In genomic region chr5:74297113-74297512, GRCm38 (mm10) we compare ENCODE assay signal across 11 mouse cellular contexts.
DNase-seq lines count a peak whose midpoint lies in the region; ATAC-seq and TF ChIP-seq lines count a peak whose summit lies in the region.
"Had no signal": no experiment of that assay in that cellular context is flagged by ENCODE, and none has a peak within 500 bp of the region (broad histone marks: within the 10 kb centered on the region; RNA-seq: fewer than 3 reads in every experiment).

No protein-coding gene starts in this region.

- ATAC-seq in intestine, postnatal 0 days, result no peak
- ATAC-seq in intestine, embryonic 15.5 days, result no peak
- no peak for ATAC-seq in lung, postnatal 0 days
- peak; percentile 75 for ATAC-seq in megakaryocyte progenitor cell, adult 5-6 weeks (replicated peaks; ENCODE audit: poor library complexity)

- TF ChIP-seq RAD21 in MEL (IDR thresholded peaks at IDR 0.05; ENCODE audit: low read depth, low read length), result no peak

- WGBS in intestine, postnatal 0 days, result 83% methylated on average over 5 of the region's 5 CpGs
- WGBS in intestine, embryonic 15.5 days, result 80% methylated on average over 5 of the region's 5 CpGs
- 85% methylated on average over 5 of the region's 5 CpGs for WGBS in lung, postnatal 0 days

- no peak overlapping the region for H3K4me2 ChIP-seq in intestine, postnatal 0 days (replicated peaks; ENCODE audit: low read depth)
- no peak overlapping the region for H3K4me2 ChIP-seq in intestine, embryonic 15.5 days (replicated peaks)
- H3K4me2 ChIP-seq in lung, postnatal 0 days (replicated peaks; ENCODE audit: low read depth, low read length), result no peak overlapping the region

- H3K9me3 ChIP-seq in intestine, postnatal 0 days (ENCODE audit: control insufficient read depth), result no peaks in the 10 kb centered on the region
- no peaks in the 10 kb centered on the region for H3K9me3 ChIP-seq in intestine, embryonic 15.5 days
- H3K9me3 ChIP-seq in lung, postnatal 0 days (ENCODE audit: low read length), result no peaks in the 10 kb centered on the region
- no peaks in the 10 kb centered on the region for H3K9me3 ChIP-seq in MEL (replicated peaks; ENCODE audit: insufficient read depth, low read length)

- H3K27ac ChIP-seq in intestine, postnatal 0 days (ENCODE audit: low read depth, low read length), result no peak overlapping the region
- H3K27ac ChIP-seq in intestine, embryonic 15.5 days, result no peak overlapping the region
- H3K27ac ChIP-seq in lung, postnatal 0 days (ENCODE audit: low read length), result no peak overlapping the region
- no peak overlapping the region for H3K27ac ChIP-seq in MEL (ENCODE audit: control insufficient read depth, low read depth, low read length)

- peak; percentile 61 for TF ChIP-seq CTCF in intestine, postnatal 0 days (IDR thresholded peaks at IDR 0.05; ENCODE audit: low read depth)
- peak; percentile 65 for TF ChIP-seq CTCF in lung, postnatal 0 days (IDR thresholded peaks at IDR 0.05)
- TF ChIP-seq CTCF in MEL (IDR thresholded peaks at IDR 0.05 in 2 of 3, conservative IDR thresholded peaks at IDR 0.05 in 1 of 3; ENCODE audit: control insufficient read depth in 1 of 3, insufficient read depth in 1 of 3, low read depth in 2 of 3, low read length in 3 of 3, poor library complexity in 1 of 3, severe bottlenecking in 1 of 3), result peak; percentile 42 to 63 (median 45)

- no peaks in the 10 kb centered on the region for H3K36me3 ChIP-seq in intestine, postnatal 0 days (ENCODE audit: control insufficient read depth, insufficient read depth)
- H3K36me3 ChIP-seq in intestine, embryonic 15.5 days, result no peaks in the 10 kb centered on the region
- H3K36me3 ChIP-seq in lung, postnatal 0 days (ENCODE audit: insufficient read depth, low read length), result no peaks in the 10 kb centered on the region
- H3K36me3 ChIP-seq in MEL (ENCODE audit: control insufficient read depth in 1 of 2, insufficient read depth in 2 of 2, low read length in 2 of 2), result no peaks in the 10 kb centered on the region

- TF ChIP-seq EP300 in lung, postnatal 0 days (IDR thresholded peaks at IDR 0.05), result no peak
- TF ChIP-seq EP300 in MEL (IDR thresholded peaks at IDR 0.05; ENCODE audit: low read depth in 1 of 2, low read length in 2 of 2), result no peak

- H3K4me1 ChIP-seq in intestine, postnatal 0 days (replicated peaks; ENCODE audit: control insufficient read depth, insufficient read depth, low read length), result no peaks in the 10 kb centered on the region
- H3K4me1 ChIP-seq in intestine, embryonic 15.5 days (replicated peaks), result no peaks in the 10 kb centered on the region
- H3K4me1 ChIP-seq in lung, postnatal 0 days (ENCODE audit: insufficient read depth, low read depth, low read length), result peaks cover 19% of the 10 kb centered on the region
- H3K4me1 ChIP-seq in MEL (ENCODE audit: control insufficient read depth in 1 of 2, insufficient read depth in 2 of 2, low read length in 2 of 2), result no peaks in the 10 kb centered on the region

- H3K79me2 ChIP-seq in MEL (ENCODE audit: control insufficient read depth, insufficient read depth, low read length, poor library complexity), result no peaks in the 10 kb centered on the region

- TF ChIP-seq POLR2A in MEL (IDR thresholded peaks at IDR 0.05; ENCODE audit: control insufficient read depth in 1 of 2, insufficient read depth in 1 of 2, low read depth in 1 of 2, low read length in 2 of 2, poor library complexity in 1 of 2), result no peak

- intact Hi-C loops in heart, postnatal 25 days (cut with DNase I), result no loop called here

- H3K27me3 ChIP-seq in intestine, postnatal 0 days (replicated peaks; ENCODE audit: control insufficient read depth, insufficient read depth, low read length), result no peaks in the 10 kb centered on the region
- H3K27me3 ChIP-seq in intestine, embryonic 15.5 days (replicated peaks), result no peaks in the 10 kb centered on the region
- no peaks in the 10 kb centered on the region for H3K27me3 ChIP-seq in lung, postnatal 0 days (replicated peaks; ENCODE audit: insufficient read depth, low read length)
- H3K27me3 ChIP-seq in MEL (ENCODE audit: control insufficient read depth in 1 of 2, insufficient read depth in 2 of 2, low read length in 2 of 2), result no peaks in the 10 kb centered on the region

- no peak overlapping the region for H3K9ac ChIP-seq in intestine, postnatal 0 days (ENCODE audit: low read depth, low read length)
- H3K9ac ChIP-seq in intestine, embryonic 15.5 days, result no peak overlapping the region
- H3K9ac ChIP-seq in lung, postnatal 0 days (replicated peaks; ENCODE audit: low read depth), result no peak overlapping the region
- H3K9ac ChIP-seq in MEL (ENCODE audit: control insufficient read depth, low read depth, low read length, poor library complexity, severe bottlenecking), result no peak overlapping the region

- DNase-seq in lung, postnatal 0 days (ENCODE audit: low spot score), result peak; percentile 8
- no peak for DNase-seq in lung, postnatal 25 days (ENCODE audit: low spot score)
- peak; percentile 25 for DNase-seq in MEL (ENCODE audit: low read depth, low spot score)
- no peak for DNase-seq in heart, postnatal 25 days (ENCODE audit: low spot score)
- DNase-seq in c-Kit-positive CD71-positive TER-119-positive erythroid progenitor cells, embryonic 14.5 days (ENCODE audit: low spot score), result no peak
- DNase-seq: heart, postnatal 4 days; kidney, adult 18-20 months had no signal

- no peak overlapping the region for H3K4me3 ChIP-seq in intestine, postnatal 0 days (ENCODE audit: low read depth, low read length)
- H3K4me3 ChIP-seq in intestine, embryonic 15.5 days (replicated peaks), result no peak overlapping the region
- H3K4me3 ChIP-seq in lung, postnatal 0 days (ENCODE audit: low read depth, low read length), result no peak overlapping the region
- no peak overlapping the region for H3K4me3 ChIP-seq in MEL (ENCODE audit: control insufficient read depth in 1 of 2, insufficient read depth in 1 of 2, low read depth in 2 of 2, low read length in 2 of 2)
- H3K4me3 ChIP-seq: myocyte had no signal

TF ChIP-seq in MEL, 35 proteins besides CTCF, POLR2A, EP300 and RAD21:
- TF ChIP-seq BHLHE40 (IDR thresholded peaks at IDR 0.05; ENCODE audit: borderline replicate concordance, low read depth, low read length), result no peak
- TF ChIP-seq CHD2 (IDR thresholded peaks at IDR 0.05; ENCODE audit: low read length), result no peak
- no peak for TF ChIP-seq MYC (IDR thresholded peaks at IDR 0.05; ENCODE audit: low read depth, low read length)
- TF ChIP-seq TCF12 (IDR thresholded peaks at IDR 0.05; ENCODE audit: low read depth, low read length), result no peak
- TF ChIP-seq ETS1 (IDR thresholded peaks at IDR 0.05; ENCODE audit: low read depth, low read length), result no peak
- TF ChIP-seq USF1 (IDR thresholded peaks at IDR 0.05; ENCODE audit: low read depth, low read length), result no peak
TF ChIP-seq in MEL: peak in this region for 0.

Comparison
In these comparisons a context has a peak if more than half of its experiments do, and no peak if none do; other contexts are left out.
1. DNase-seq: peak in lung, postnatal 0 days (single experiment) and MEL (single experiment); none in lung, postnatal 25 days (single experiment), heart, postnatal 25 days (single experiment) and c-Kit-positive CD71-positive TER-119-positive erythroid progenitor cells, embryonic 14.5 days (single experiment).
2. Peak in every context shown above with its lines, with median percentiles within 50 percentile points of each other: CTCF ChIP-seq.